Mouse (Mus musculus): Measurements from ENCODE around the gene Msl1.

Msl1 gene

GRCm38 (mm10) chr11:98836651-98837141 is 41.4 kb downstream of the Msl1 start, which contains the start of gene Rapgefl1:
Gene Rapgefl1, plus strand, starts transcription at chr11:98836785.
- in situ Hi-C loops (cut with MboI; ENCODE audit: unreplicated experiment in 2 of 2): no loop called here

DNA sequence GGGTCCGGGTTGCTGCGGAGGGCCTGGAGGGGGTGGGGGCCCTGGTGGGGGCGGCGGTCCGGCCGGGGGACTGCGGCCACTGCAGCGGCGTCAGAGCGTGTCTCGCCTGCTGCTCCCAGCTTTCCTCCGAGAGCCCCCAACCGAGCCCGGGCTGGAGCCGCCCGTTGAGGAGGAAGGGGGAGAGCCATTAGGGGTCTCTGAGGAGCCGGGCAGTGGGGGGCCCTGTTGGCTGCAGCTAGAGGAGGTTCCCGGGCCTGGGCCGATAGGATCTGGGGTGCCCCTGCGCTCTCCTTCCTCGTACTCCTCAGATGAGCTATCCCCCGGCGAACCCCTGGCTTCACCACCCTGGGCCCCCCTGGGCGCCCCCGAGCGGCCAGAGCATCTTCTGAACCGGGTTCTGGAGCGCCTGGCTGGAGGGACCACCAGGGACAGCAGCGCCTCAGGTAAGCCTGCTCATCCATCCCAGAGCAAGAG is 42.0 kb downstream of the Msl1 start:
- in situ Hi-C loops (cut with MboI; ENCODE audit: unreplicated experiment in 2 of 2): no loop called here

GRCm38 (mm10) chr11:98837917-98838316 is 42.6 kb downstream of the Msl1 start:
- in situ Hi-C loops (cut with MboI; ENCODE audit: unreplicated experiment in 2 of 2): no loop called here

DNA sequence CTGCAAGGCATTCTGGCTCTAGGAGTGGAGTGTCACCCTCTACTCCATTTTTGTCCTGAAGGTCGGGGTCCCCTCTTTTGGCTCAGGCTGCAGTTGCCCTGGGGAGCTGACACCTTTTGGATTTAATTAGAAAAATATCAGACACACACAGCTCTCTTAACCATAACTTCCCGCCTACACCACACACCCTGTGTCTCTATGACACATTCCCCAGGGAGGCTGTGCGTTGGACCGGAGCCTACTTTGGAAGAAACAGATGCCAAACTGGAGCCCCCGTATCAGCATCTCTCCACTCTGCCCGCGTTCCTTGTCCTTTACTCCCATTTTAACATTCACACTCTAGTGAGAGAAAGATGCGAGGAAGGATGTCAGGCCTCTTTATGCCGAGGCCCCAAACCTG is 43.2 kb downstream of the Msl1 start:
- in situ Hi-C loops (cut with MboI; ENCODE audit: unreplicated experiment in 2 of 2): no loop called here

GRCm38 (mm10) chr11:98839402-98839801 is 44.1 kb downstream of the Msl1 start:
- in situ Hi-C loops (cut with MboI; ENCODE audit: unreplicated experiment in 2 of 2): no loop called here

- in situ Hi-C loops (cut with MboI; ENCODE audit: unreplicated experiment in 2 of 2): no loop called here
Measured at GRCm38 (mm10) chr11:98839897-98840296, 44.6 kb downstream of the Msl1 start.

- in situ Hi-C loops (cut with MboI; ENCODE audit: unreplicated experiment in 2 of 2): no loop called here
Measured at GRCm38 (mm10) chr11:98846016-98846415, 50.7 kb downstream of the Msl1 start.

DNA sequence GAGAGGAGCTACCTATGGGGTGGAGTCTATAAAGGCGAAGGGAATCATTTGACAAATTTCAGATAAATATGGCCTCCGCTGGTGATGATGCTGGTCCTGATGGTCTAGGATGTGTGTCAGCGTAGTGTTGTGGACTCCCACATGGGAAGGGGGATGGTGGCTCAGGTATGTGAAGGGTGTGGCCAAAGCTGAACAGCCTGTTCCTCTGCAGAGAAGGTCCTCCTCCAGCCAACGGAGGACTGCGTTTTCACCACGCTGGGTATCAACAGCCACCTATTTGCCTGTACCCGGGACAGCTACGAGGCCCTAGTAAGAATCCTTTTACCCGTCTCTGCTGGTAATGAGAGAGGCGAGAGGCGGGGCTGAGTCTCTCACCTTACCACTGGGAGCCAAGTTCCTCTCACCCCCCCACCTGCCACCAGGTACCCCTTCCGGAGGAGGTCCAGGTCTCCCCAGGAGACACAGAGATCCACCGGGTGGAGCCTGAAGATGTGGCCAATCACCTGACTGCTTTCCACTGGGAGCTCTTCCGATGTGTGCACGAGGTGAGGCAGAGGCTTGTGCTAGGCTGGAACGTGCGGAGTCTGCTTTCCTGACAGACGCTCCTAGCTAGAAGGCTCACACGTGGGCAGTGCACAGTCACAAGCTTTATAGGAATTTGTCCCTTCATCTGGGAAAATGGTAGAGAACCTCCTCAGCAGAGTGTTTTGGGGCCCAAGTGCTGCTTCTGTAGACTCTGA is 51.7 kb downstream of the Msl1 start:
- in situ Hi-C loops (cut with MboI; ENCODE audit: unreplicated experiment in 2 of 2): no loop called here

DNA sequence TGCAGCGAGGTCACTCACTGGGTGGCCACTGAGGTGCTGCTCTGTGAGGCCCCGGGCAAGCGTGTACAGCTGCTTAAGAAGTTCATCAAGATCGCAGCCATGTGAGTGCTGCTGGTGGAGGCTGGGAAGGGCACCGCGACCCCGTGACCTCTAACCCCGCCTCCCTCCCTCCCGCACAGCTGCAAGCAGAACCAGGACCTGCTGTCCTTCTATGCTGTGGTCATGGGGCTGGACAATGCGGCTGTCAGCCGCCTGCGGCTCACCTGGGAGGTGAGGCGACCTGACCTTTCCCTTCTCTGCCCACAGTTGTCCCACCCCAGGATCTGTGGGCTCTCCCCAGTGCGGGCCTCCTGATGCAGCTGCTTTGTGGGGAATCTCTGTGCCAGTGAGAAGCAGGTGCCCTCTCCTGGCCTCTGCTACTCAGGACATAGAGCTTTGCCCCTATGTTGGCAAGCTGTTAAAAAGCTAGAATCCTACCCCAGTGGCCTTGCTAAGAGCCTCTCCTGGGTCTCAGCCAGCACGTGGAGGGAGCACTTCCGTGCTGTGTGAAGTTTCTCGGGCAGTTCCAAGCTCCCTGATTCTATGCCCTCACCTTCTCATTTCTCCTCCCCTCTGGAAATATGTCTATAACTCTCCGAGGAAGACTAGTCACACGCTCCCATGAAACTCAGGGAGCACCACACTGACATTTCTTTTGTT is 54.0 kb downstream of the Msl1 start:
- in situ Hi-C loops (cut with MboI; ENCODE audit: unreplicated experiment in 2 of 2): no loop called here

DNA sequence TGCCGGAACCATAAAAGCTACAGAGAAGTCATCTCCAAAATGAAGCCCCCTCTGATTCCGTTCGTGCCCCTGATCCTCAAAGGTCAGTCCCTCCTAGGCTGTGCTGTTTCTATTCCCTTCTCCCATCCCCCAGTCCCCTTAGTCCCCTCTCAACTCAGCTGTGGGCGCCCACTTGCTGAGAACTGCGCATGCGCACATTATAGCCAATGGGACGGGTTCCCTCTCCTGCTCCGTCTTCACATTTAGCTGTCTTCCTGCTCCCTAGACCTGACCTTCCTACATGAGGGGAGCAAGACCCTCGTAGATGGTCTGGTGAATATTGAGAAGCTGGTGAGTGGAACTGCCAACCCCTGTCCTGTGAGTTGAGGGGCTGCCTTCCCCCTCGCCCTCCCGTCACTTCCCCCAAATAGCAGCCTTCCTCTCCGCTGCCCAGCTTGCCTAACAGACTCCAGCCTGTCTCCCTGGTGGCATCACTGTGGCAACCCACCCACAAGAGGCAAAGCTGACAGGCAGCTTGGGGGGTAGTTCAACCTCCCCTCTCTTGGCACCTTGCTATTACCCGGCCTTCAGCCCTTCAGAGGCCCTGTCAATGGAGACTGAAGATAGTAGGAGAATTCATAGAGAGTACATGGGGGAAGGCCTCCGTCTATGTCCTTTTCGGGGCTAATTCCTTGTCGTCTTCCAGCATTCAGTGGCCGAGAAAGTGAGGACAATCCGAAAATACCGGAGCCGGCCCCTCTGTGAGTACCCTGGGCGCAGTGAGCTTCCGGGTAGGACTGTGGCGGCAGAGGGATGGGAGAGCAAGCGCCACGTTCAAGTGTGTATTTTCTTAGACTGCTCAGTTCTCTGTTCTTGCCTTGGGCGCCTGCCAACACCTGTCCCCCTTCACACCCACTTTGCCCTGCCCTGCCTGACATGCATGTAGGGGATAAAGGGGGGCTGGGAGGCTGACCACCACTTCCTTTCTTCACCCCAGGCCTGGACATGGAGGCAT is 55.1 kb downstream of the Msl1 start:
- in situ Hi-C loops (cut with MboI; ENCODE audit: unreplicated experiment in 2 of 2): no loop called here

DNA sequence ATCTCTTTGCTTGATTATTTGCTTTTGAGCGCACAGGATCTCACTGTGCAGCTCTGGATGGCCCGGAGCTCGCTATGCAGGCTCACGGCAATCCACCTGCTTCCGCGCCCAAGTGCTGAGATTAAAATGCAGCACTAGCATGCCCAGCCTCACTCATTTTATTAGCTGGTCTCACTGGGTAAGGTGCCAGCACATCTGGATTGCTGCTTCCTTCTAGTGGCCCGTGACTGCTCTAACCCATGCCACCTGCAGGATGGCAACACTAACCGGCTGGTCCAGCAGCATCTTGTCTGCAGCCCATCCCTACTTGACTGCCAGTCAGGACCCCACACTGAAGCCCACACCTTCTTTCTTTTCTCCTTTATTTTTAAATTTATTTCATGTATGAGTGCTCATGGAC is 58.8 kb downstream of the Msl1 start:
- in situ Hi-C loops (cut with MboI; ENCODE audit: unreplicated experiment in 2 of 2): no loop called here

DNA sequence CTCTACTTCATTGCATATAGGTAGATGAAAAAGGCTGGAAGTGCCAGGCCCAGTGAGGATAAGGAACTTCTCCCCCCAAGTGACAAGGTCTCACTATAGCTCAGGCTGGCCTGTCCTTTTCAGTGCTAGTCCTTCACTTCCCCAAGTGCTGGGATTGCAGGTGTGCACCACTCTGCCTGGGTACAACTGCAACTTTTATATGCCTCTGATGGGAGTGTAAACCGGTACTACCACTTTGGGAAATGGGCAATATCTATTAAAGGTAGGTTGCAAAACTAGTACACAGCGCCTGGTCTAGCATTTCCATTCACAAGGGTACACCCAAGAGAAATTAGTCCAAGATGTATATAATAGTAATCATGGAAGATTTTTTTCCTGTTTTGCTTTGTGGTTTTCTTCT is 59.3 kb downstream of the Msl1 start:
- in situ Hi-C loops (cut with MboI; ENCODE audit: unreplicated experiment in 2 of 2): no loop called here
